Mouse (Mus musculus) thymus, adult 2 months (tissue): Measurements from ENCODE around the gene Ceacam15. TPM values are rescaled to one million over a fixed set of nuclear protein-coding genes. Genes with fewer than 3 reads are reported as not detected.
A peak's percentile ranks its signal among the peaks of the same experiment; 100 is the strongest.
"Not testable (repeated sequence)": the region's sequence is repeated elsewhere in the genome, so short reads cannot be mapped to it uniquely, and the experiment has no call there.

Experiments used
- DNase-seq: peaks from one replicate; pipeline ENCODE4 v3.0.0; 2021
- H3K27ac ChIP-seq: fragments of 200-500 bp; 2 replicates; pipeline ENCODE4 v1.5.1; 2012; ENCODE audit warnings: low read length, control low read depth; ENCODE audit not compliant: control insufficient read depth, insufficient read depth
- H3K27me3 ChIP-seq: fragments of 200-500 bp; 2 replicates; pipeline ENCODE4 v1.6.1; 2012; ENCODE audit warnings: mild to moderate bottlenecking, low read length, moderate library complexity, mixed read lengths; ENCODE audit not compliant: control insufficient read depth, insufficient read depth
- H3K36me3 ChIP-seq: fragments of 200-500 bp; 2 replicates; pipeline ENCODE4 v1.6.1; 2012; ENCODE audit warnings: mild to moderate bottlenecking, low read length, moderate library complexity; ENCODE audit not compliant: control insufficient read depth, insufficient read depth
- H3K4me1 ChIP-seq: fragments of 200-500 bp; replicated peaks from 2 replicates; pipeline ENCODE4 v1.6.1; 2012; ENCODE audit warnings: low read length; ENCODE audit not compliant: control insufficient read depth, insufficient read depth
- H3K4me3 ChIP-seq: fragments of 200-500 bp; 2 replicates; pipeline ENCODE4 v1.5.1; 2012; ENCODE audit warnings: mild to moderate bottlenecking, low read length, control low read depth, moderate library complexity; ENCODE audit not compliant: control insufficient read depth, insufficient read depth
- CTCF ChIP-seq: fragments of 200-500 bp; IDR thresholded peaks from 2 replicates; pipeline ENCODE4 v1.5.1; 2012; ENCODE audit warnings: mild to moderate bottlenecking, control low read depth, low read length, moderate library complexity, borderline replicate concordance; ENCODE audit not compliant: control insufficient read depth, poor library complexity, insufficient read depth; ENCODE audit errors: extremely low read depth
- POLR2A ChIP-seq: fragments of 200-500 bp; IDR thresholded peaks from 2 replicates; pipeline ENCODE4 v1.6.1; 2012; ENCODE audit warnings: mild to moderate bottlenecking, low read length, control low read depth, moderate library complexity; ENCODE audit not compliant: control insufficient read depth, poor library complexity, insufficient read depth; ENCODE audit errors: extremely low read depth
- WGBS: fragments of 180-500 bp; shearing (Covaris S2); methylation state at CpG from one replicate; pipeline ENCODE4 v1.1.7; 2018; 5-methylcytosine and 5-hydroxymethylcytosine counted together
- polyA plus RNA-seq: library from polyadenylated mRNA; depleted of rRNA; stranded (reverse); fragments of >200 nt; gene quantifications from 2 replicates; pipeline ENCODE4 v1.2.3, GENCODE M21; 2012

Gene Ceacam15
- polyA plus RNA-seq, 1 experiment = 0.75 TPM

DNA sequence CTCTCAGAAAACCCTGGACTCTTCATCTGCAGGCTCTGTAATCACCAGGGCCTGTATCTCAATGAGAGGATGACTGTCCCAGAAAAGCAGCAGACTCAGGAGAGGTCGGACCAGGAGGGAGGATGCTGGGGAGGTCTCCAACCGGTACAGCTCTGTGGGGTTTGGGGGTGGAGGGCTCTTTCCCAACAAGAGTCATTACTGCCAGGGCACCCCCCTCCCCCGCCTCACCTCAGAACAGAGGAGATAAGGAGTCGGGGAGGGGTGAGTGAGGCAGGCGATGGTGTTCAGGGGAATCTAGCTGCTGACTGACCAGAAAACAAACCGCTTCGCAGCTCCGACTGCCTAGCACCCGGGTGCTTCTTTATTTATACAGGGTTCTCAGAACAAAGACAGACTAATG lies 32.7 kb upstream of the Ceacam15 start:
- Histone ChIP-seq H3K27ac (no peak overlapping the region), H3K4me3 (no peak overlapping the region), H3K36me3 (no peaks in the 10 kb centered on the region), H3K27me3 (no peaks in the 10 kb centered on the region), H3K4me1 (no peaks in the 10 kb centered on the region)
- 85% methylated on average over 9 of the region's 9 CpGs for WGBS
- no peak for TF ChIP-seq CTCF
- no peak for TF ChIP-seq POLR2A
- DNase-seq = no peak

DNA sequence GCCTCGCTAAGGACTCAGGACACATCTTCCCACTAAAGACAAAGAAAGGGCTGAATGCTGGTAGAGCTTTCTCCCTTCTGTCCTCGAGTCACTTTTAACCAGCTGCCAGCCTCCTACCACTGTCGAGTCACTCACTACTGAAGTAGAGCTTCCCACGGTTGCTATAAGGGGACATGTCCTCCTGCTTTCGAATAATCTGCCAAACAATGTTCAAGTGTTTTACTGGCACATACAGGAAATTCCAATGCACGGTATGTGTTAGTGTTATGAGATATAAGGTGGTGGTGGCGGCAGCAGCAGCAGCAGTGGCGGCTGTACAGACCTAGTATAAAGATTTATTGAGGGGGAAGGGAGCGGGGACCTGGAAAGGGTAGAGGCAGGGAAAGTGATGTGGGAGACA lies 30.9 kb upstream of the Ceacam15 start:
- no peak overlapping the region for H3K27ac ChIP-seq
- no peaks in the 10 kb centered on the region for H3K36me3 ChIP-seq
- no peaks in the 10 kb centered on the region for H3K27me3 ChIP-seq
- TF ChIP-seq POLR2A (no peak), CTCF (no peak)
- H3K4me3 ChIP-seq = no peak overlapping the region
- 44% methylated on average over 9 of the region's 9 CpGs for WGBS
- H3K4me1 ChIP-seq = no peaks in the 10 kb centered on the region
- DNase-seq = no peak

DNA sequence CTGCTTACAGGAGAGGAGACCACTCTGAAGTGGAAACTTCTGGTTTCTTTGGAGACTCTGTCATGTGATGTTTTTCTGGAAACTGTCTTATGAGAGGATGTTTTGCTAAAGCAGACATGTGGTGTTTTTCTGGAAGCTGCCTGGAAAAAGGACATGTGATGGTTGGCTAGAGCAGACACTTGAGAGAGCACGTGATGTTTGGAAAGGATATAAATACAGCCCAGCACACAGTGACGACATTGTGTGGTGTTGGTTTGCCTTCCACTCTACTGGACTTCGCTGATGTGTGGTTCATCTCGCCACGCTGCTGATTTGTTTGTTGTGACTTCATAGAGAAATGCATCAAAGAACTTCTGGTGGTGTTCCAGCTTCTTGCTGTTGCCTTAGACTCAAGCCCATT lies 25.1 kb upstream of the Ceacam15 start:
- H3K36me3 ChIP-seq = no peaks in the 10 kb centered on the region
- WGBS = 78% methylated on average over 5 of the region's 5 CpGs
- TF ChIP-seq CTCF = no peak
- TF ChIP-seq POLR2A = no peak
- H3K27me3 ChIP-seq = no peaks in the 10 kb centered on the region
- no peak overlapping the region for H3K4me3 ChIP-seq
- H3K4me1 ChIP-seq = no peaks in the 10 kb centered on the region
- no peak overlapping the region for H3K27ac ChIP-seq
- no peak for DNase-seq

DNA sequence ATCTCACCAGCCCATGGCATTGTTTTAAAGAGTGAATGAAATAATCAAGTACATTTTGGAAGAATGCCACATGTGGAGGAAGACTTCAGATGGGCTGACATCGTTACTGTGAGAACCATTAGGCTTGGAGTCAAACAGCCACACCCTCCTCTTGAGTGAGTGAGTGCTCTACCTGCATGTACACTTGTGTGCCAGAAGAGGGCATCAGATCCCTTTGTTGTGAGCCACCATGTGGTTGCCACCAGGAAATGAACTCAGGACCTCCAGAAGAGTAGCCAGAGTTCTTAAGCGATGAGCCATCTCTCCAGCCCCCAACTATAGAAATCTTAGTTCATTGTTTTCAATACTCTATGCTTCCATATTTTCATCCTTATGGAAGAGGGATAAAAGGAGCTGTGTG lies 23.5 kb upstream of the Ceacam15 start:
- TF ChIP-seq POLR2A = no peak
- TF ChIP-seq CTCF = no peak
- Histone ChIP-seq H3K4me3 (no peak overlapping the region), H3K4me1 (no peaks in the 10 kb centered on the region), H3K27me3 (no peaks in the 10 kb centered on the region), H3K27ac (no peak overlapping the region), H3K36me3 (no peaks in the 10 kb centered on the region)
- WGBS = 29% methylated on average over 2 of the region's 2 CpGs
- DNase-seq = peak; percentile 26

DNA sequence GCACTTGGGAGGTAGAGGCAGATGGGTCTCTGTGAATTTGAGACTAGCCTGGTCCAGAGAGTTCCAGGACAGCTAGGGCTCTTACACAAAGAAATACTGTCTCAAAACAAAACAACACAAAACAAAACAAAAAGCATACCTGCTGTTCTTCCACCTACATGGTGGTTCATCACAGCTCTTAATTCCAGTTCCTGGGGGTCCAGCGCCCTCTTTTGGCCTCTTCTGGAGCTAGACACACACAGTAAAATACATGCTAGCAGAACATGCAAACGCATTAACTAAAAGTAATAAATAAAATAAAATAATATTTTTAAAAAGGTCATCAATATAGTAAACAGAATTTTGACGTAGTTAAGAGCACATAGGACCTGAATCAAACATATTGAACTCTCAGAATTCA lies 19.5 kb upstream of the Ceacam15 start:
- no peaks in the 10 kb centered on the region for H3K4me1 ChIP-seq
- H3K4me3 ChIP-seq = no peak overlapping the region
- DNase-seq = peak; percentile 54
- 39% methylated on average over 3 of the region's 3 CpGs for WGBS
- no peak overlapping the region for H3K27ac ChIP-seq
- TF ChIP-seq POLR2A = no peak
- TF ChIP-seq CTCF = no peak
- no peaks in the 10 kb centered on the region for H3K27me3 ChIP-seq
- no peaks in the 10 kb centered on the region for H3K36me3 ChIP-seq

DNA sequence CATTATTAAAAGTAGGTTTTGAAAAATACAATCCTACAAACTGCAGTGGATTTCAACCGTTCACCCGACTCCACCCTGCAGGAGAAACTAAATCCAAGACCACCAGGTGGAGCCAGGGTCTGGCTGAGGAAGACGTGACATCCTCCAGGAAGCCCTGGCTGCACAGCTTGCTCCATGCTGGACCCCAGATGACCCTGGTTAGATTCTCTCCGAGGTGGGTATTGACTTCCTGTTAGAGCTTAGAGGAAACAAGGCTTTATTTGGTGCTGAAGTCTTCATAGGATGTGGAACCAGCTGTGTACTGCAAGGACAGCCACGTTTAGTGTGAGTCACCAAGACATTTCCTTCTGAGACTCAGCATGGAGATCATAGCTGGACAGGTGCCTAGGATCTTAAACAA lies 13.7 kb upstream of the Ceacam15 start:
- Histone ChIP-seq H3K36me3 (no peaks in the 10 kb centered on the region), H3K27me3 (no peaks in the 10 kb centered on the region), H3K27ac (no peak overlapping the region), H3K4me3 (no peak overlapping the region), H3K4me1 (no peaks in the 10 kb centered on the region)
- no peak for TF ChIP-seq CTCF
- TF ChIP-seq POLR2A = no peak
- DNase-seq = no peak
- 64% methylated on average over 5 of the region's 5 CpGs for WGBS

DNA sequence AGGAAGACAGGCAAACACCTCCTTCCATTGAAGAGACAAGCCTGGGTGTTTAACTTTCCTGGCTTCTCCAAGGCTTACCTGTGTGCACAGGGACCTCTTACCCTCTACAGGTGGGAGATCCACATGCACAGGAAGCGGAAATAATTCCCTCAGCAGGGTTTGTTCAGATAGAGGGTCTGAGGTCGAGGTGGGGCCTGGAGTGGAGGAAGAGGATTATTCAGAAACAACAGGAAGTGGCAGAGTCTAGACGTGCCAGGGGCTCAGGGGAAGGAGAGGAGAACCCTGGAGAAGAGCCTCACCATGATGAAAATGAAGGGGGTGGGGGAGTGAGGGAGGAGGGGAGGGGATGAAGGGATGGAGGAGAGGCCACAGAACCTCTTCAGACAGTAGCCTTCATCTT lies 4.7 kb upstream of the Ceacam15 start:
- not testable (repeated sequence) for H3K27ac ChIP-seq, H3K4me3 ChIP-seq, H3K27me3 ChIP-seq, H3K4me1 ChIP-seq, H3K36me3 ChIP-seq
- 29% methylated on average over 3 of the region's 3 CpGs for WGBS
- peak; percentile 14 for DNase-seq

DNA sequence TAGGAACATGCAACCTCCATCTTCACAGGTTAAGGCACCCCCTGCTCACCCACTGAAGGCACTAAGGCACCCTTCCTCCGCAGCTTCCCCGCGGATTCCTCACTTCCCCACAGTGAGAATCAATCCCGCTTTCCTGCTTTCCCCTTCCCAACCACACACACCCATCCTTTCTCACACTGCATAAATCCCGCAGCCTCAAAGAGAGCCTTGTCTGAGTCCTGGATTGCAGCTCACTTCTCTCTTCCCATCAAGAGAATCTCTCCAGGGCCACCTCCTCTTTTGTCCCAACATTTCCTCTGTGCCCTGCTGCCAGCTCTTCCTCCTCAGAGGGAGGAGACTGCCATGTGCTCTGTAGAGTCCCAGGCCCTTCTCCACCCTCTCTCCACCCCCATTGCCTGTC lies 806 bp downstream of the Ceacam15 start:
- H3K4me1 ChIP-seq, DNase-seq, H3K4me3 ChIP-seq, H3K27me3 ChIP-seq, H3K36me3 ChIP-seq, H3K27ac ChIP-seq: not testable (repeated sequence)
- WGBS = 72% methylated on average over 5 of the region's 5 CpGs
